8 mouse cellular contexts compared by ENCODE assay signal in the genomic region with DNA sequence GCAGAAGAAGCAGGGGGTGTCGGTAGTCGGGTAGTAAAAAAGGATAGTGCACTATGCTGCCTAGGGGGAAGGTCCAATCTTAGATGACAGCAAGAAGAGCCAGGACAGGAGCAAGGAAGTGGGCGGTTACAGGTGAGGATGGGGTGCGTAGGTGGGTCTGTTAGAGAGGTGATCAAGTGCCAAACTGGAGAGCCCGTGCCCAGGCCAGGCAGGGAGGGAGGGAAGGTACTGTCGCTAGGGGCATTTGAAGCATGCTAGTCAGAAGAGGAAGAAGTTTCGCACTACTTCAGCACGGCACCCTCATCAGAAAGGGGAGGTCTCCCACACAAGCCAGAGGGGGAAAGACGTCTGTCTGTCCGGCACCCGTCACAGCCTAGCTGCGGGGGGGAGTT. TPM values are rescaled to one million over a fixed set of nuclear protein-coding genes. Genes with fewer than 3 reads are reported as not detected.
DNase-seq lines count a peak whose midpoint lies in the region; ATAC-seq and TF ChIP-seq lines count a peak whose summit lies in the region.

No protein-coding gene starts in this region.

- TF ChIP-seq EP300 in ES-Bruce4 (IDR thresholded peaks at IDR 0.05; ENCODE audit: insufficient read depth, low read depth, low read length) = no peak

- WGBS in heart, embryonic 12.5 days = 6% methylated on average over 12 of the region's 12 CpGs
- WGBS in macrophage (ENCODE audit: missing documents) = 1% methylated on average over 10 of the region's 12 CpGs

- no peak for TF ChIP-seq CTCF in ES-Bruce4 (IDR thresholded peaks at IDR 0.05; ENCODE audit: low read depth, low read length)

- H3K4me2 ChIP-seq in heart, embryonic 12.5 days = peak overlapping the region; percentile 90

- DNase-seq in heart, postnatal 4 days = no peak
- DNase-seq in cerebellum, postnatal 36 days = no peak
- DNase-seq in left cerebral cortex, adult 8-10 months (ENCODE audit: low spot score in 2 of 2) = no peak
- no peak for DNase-seq in cerebellum, postnatal 4 days (ENCODE audit: low spot score in 2 of 2)

- ATAC-seq in heart, embryonic 12.5 days (ENCODE audit: insufficient number of reproducible peaks, low FRiP score) = 0 out of 2 replicates have a peak, but pooled peaks have one; percentile 1
- ATAC-seq in granulocyte monocyte progenitor cell, adult 5-6 weeks (replicated peaks; ENCODE audit: poor library complexity, severe bottlenecking) = peak; percentile 46

- peaks cover 32% of the 10 kb centered on the region for H3K36me3 ChIP-seq in heart, embryonic 12.5 days
- H3K36me3 ChIP-seq in ES-Bruce4 (ENCODE audit: control insufficient read depth, insufficient read depth, low read length, poor library complexity, severe bottlenecking) (no peaks in the 10 kb centered on the region), macrophage (ENCODE audit: inconsistent target) (peaks cover 23% of the 10 kb centered on the region; the same call in 1 of the 2 replicates)

- TF ChIP-seq POLR2A in ES-Bruce4 (IDR thresholded peaks at IDR 0.05; ENCODE audit: insufficient read depth, low read length) = no peak

- H3K4me3 ChIP-seq in heart, embryonic 12.5 days = peak overlapping the region; percentile 83
- peak overlapping the region; percentile 92 for H3K4me3 ChIP-seq in ES-Bruce4 (ENCODE audit: low read depth, low read length)
- H3K4me3 ChIP-seq in macrophage (ENCODE audit: inconsistent target) = peak overlapping the region; percentile 85

- H3K9me3 ChIP-seq in heart, embryonic 12.5 days (replicated peaks) = no peaks in the 10 kb centered on the region
- H3K9me3 ChIP-seq in ES-Bruce4 (replicated peaks; ENCODE audit: control insufficient read depth, insufficient read depth, low read length, poor library complexity, severe bottlenecking) = no peaks in the 10 kb centered on the region

- peaks cover 52% of the 10 kb centered on the region for H3K79me2 ChIP-seq in macrophage (ENCODE audit: inconsistent target)

- peak overlapping the region; percentile 93 for H3K9ac ChIP-seq in heart, embryonic 12.5 days
- H3K9ac ChIP-seq in ES-Bruce4 (ENCODE audit: low read depth, poor library complexity, severe bottlenecking) = peak overlapping the region; percentile 62

- H3K27ac ChIP-seq in heart, embryonic 12.5 days (ENCODE audit: poor library complexity, severe bottlenecking) = peak overlapping the region; percentile 52
- H3K27ac ChIP-seq in ES-Bruce4 (ENCODE audit: insufficient read depth, low read length) = no peak overlapping the region
- peak overlapping the region; percentile 63 for H3K27ac ChIP-seq in macrophage

- H3K4me1 ChIP-seq in heart, embryonic 12.5 days (replicated peaks) = peaks cover 14% of the 10 kb centered on the region
- H3K4me1 ChIP-seq in ES-Bruce4 (ENCODE audit: control insufficient read depth, insufficient read depth, low read length) = peaks cover 2% of the 10 kb centered on the region

- no peaks in the 10 kb centered on the region for H3K27me3 ChIP-seq in heart, embryonic 12.5 days (replicated peaks)
- no peaks in the 10 kb centered on the region for H3K27me3 ChIP-seq in ES-Bruce4 (ENCODE audit: control insufficient read depth, insufficient read depth, low read length, poor library complexity, severe bottlenecking)

RNA-seq across cellular contexts. Expression of a gene that starts 0.4 kb away (rescaled TPM):
- polyA plus RNA-seq in heart, embryonic 12.5 days (2016; fragmentation: Nextera tagmentation; extraction: Ambion mirVana) = 23.6 and 23.7 TPM in 2 replicates
- 10 to 100 TPM; 19.6 to 20.2 TPM for total RNA-seq in heart, postnatal 4 days (2021)
- polyA plus RNA-seq in ES-Bruce4 (2011; ENCODE audit: insufficient read depth, insufficient read length, low read depth, missing spikeins) (15.4 and 16.3 TPM in 2 replicates), macrophage (2018) (40.2 to 59.3 TPM (median 42.1 TPM) in 3 replicates)
- total RNA-seq in granulocyte monocyte progenitor cell, adult 5-6 weeks (2014; fragmentation: Nextera tagmentation) = 29.7 and 34.6 TPM in 2 replicates
- total RNA-seq in granulocyte monocyte progenitor cell, adult 5-6 weeks (2017) = 18.6 and 21.0 TPM in 2 replicates
- total RNA-seq in macrophage (2018; cell fraction: chromatin; rRNA removed) = 10 to 100 TPM; 14.6 to 66.9 (median 38.8) TPM
- 10 to 100 TPM; 34.1 to 65.0 (median 51.3) TPM for total RNA-seq in macrophage (2018; cell fraction: cytosol; rRNA removed)
- 100 to 1,000 TPM in 2 of 26 experiments, 10 to 100 TPM in 24; 28.3 to 108 (median 70.5) TPM for total RNA-seq in macrophage (2018; cell fraction: nucleus; rRNA removed)
- 10 to 100 TPM; 36.6 to 40.3 (median 38.8) TPM for total RNA-seq in left cerebral cortex, adult 8-10 months (2022)

RNA-seq across cellular contexts. Expression of a gene that starts 9.6 kb away (rescaled TPM):
- polyA plus RNA-seq in heart, embryonic 12.5 days (2016; fragmentation: Nextera tagmentation; extraction: Ambion mirVana) = 4.9 and 5.5 TPM in 2 replicates
- total RNA-seq in heart, postnatal 4 days (2021) = 10 to 100 TPM; 21.2 to 25.1 TPM
- polyA plus RNA-seq in ES-Bruce4 (2011; ENCODE audit: insufficient read depth, insufficient read length, low read depth, missing spikeins) (2.1 and 2.4 TPM in 2 replicates), macrophage (2018) (0.12 to 1.2 TPM (median 0.82 TPM) in 3 replicates)
- not detected in 2 replicates for total RNA-seq in granulocyte monocyte progenitor cell, adult 5-6 weeks (2014; fragmentation: Nextera tagmentation)
- not detected in 2 replicates for total RNA-seq in granulocyte monocyte progenitor cell, adult 5-6 weeks (2017)
- total RNA-seq in macrophage (2018; cell fraction: chromatin; rRNA removed) = 1 to 10 TPM in 1 of 26 experiments, under 1 TPM in 4, not detected in 21; 0.29 to 2.2 (median 0.38) TPM
- total RNA-seq in macrophage (2018; cell fraction: cytosol; rRNA removed) = 1 to 10 TPM in 10 of 26 experiments, under 1 TPM in 16; 0.40 to 2.6 (median 0.70) TPM
- total RNA-seq in macrophage (2018; cell fraction: nucleus; rRNA removed) = 1 to 10 TPM in 12 of 26 experiments, under 1 TPM in 11, not detected in 3; 0.28 to 2.8 (median 1.1) TPM
- 1 to 10 TPM; 4.4 to 5.3 (median 4.9) TPM for total RNA-seq in left cerebral cortex, adult 8-10 months (2022)

RNA-seq across cellular contexts. Expression of a gene that starts 16.5 kb away (rescaled TPM):
- 4.5 and 5.1 TPM in 2 replicates for polyA plus RNA-seq in heart, embryonic 12.5 days (2016; fragmentation: Nextera tagmentation; extraction: Ambion mirVana)
- total RNA-seq in heart, postnatal 4 days (2021) = 10 to 100 TPM; 20.2 to 24.4 TPM
- polyA plus RNA-seq in ES-Bruce4 (2011; ENCODE audit: insufficient read depth, insufficient read length, low read depth, missing spikeins) = 3.6 and 6.1 TPM in 2 replicates
- 85.3 and 107 TPM in 2 replicates for total RNA-seq in granulocyte monocyte progenitor cell, adult 5-6 weeks (2014; fragmentation: Nextera tagmentation)
- 36.0 and 44.8 TPM in 2 replicates for total RNA-seq in granulocyte monocyte progenitor cell, adult 5-6 weeks (2017)
- total RNA-seq in macrophage (2018; cell fraction: chromatin; rRNA removed) = 100 to 1,000 TPM; 127 to 562 (median 307) TPM
- total RNA-seq in macrophage (2018; cell fraction: cytosol; rRNA removed) = 1,000 to 10,000 TPM in 23 of 26 experiments, 100 to 1,000 TPM in 3; 854 to 2,702 (median 1,648) TPM
- total RNA-seq in macrophage (2018; cell fraction: nucleus; rRNA removed) = 1,000 to 10,000 TPM in 15 of 26 experiments, 100 to 1,000 TPM in 11; 559 to 2,830 (median 1,334) TPM
- polyA plus RNA-seq in macrophage (2018) = 1,136 to 1,462 TPM (median 1,417 TPM) in 3 replicates
- total RNA-seq in left cerebral cortex, adult 8-10 months (2022) = 10 to 100 TPM; 20.8 to 62.8 (median 36.9) TPM

RNA-seq across cellular contexts. Expression of a gene that starts 58.2 kb away (rescaled TPM):
- 4.5 and 4.6 TPM in 2 replicates for polyA plus RNA-seq in heart, embryonic 12.5 days (2016; fragmentation: Nextera tagmentation; extraction: Ambion mirVana)
- 1 to 10 TPM; 4.0 to 5.8 TPM for total RNA-seq in heart, postnatal 4 days (2021)
- polyA plus RNA-seq in ES-Bruce4 (2011; ENCODE audit: insufficient read depth, insufficient read length, low read depth, missing spikeins) (4.9 and 7.8 TPM in 2 replicates), macrophage (2018) (4.8 to 22.0 TPM (median 7.1 TPM) in 3 replicates)
- total RNA-seq in granulocyte monocyte progenitor cell, adult 5-6 weeks (2014; fragmentation: Nextera tagmentation) = 2.2 and 4.8 TPM in 2 replicates
- total RNA-seq in granulocyte monocyte progenitor cell, adult 5-6 weeks (2017) = 2.4 and 5.7 TPM in 2 replicates
- total RNA-seq in macrophage (2018; cell fraction: chromatin; rRNA removed) = 10 to 100 TPM in 11 of 26 experiments, 1 to 10 TPM in 10, under 1 TPM in 5; 0.21 to 41.0 (median 4.4) TPM
- total RNA-seq in macrophage (2018; cell fraction: cytosol; rRNA removed) = 10 to 100 TPM in 8 of 26 experiments, 1 to 10 TPM in 18; 1.8 to 16.9 (median 6.2) TPM
- total RNA-seq in macrophage (2018; cell fraction: nucleus; rRNA removed) = 10 to 100 TPM in 7 of 26 experiments, 1 to 10 TPM in 19; 1.7 to 32.1 (median 5.7) TPM
- 10 to 100 TPM; 12.6 to 18.2 (median 15.3) TPM for total RNA-seq in left cerebral cortex, adult 8-10 months (2022)

Comparison
In these comparisons a context has a peak if more than half of its experiments do, and no peak if none do; other contexts are left out.
1. RNA of a gene that starts 9.6 kb away (total RNA-seq): 21.2 to 25.1 TPM in heart, postnatal 4 days and 4.4 to 5.3 TPM in left cerebral cortex, adult 8-10 months; not detected in granulocyte monocyte progenitor cell, adult 5-6 weeks; every median in the first group is over 4 times any median in the second.
2. Peak in every context shown above with its lines, with median percentiles within 50 percentile points of each other: H3K4me3 ChIP-seq.